Mouse (Mus musculus): ENCODE results near the gene Tbkbp1. TPM values are rescaled to one million over a fixed set of nuclear protein-coding genes. Genes with fewer than 3 reads are reported as not detected.

Tbkbp1 gene
- polyA plus RNA-seq, 2 experiments: 0.90 to 2.4 TPM

GRCm38 (mm10) chr11:97188643-97188955, 37.3 kb upstream of the Tbkbp1 start:
- H3K36me3 ChIP-seq (replicated peaks; ENCODE audit: control insufficient read depth, insufficient read depth, low read depth): peaks cover 28% of the 10 kb centered on the region

GRCm38 (mm10) chr11:97187764-97188642, 36.7 kb upstream of the Tbkbp1 start, which contains the start of gene Kpnb1:
Gene Kpnb1, minus strand, starts transcription at chr11:97187881.
- DNase-seq (ENCODE audit: low read depth in 3 of 3, low spot score in 3 of 3): peak; percentile 98 to 99 (median 99)
- WGBS (ENCODE audit: insufficient replicate concordance): under 1% methylated on average over 98 of the region's 101 CpGs
- peak within 1 kb of the TSS; percentile 92 for H3K27ac ChIP-seq
- H3K27me3 ChIP-seq (ENCODE audit: control insufficient read depth, insufficient read depth, low read length): no peaks in the 10 kb centered on the region
- peak; percentile 49; the same call in 1 of the 2 replicates for TF ChIP-seq EP300 (IDR thresholded peaks at IDR 0.05; ENCODE audit: low read depth)
- no peak for TF ChIP-seq CTCF (IDR thresholded peaks at IDR 0.05; ENCODE audit: low read depth)
- peak within 1 kb of the TSS; percentile 94 to 98 for H3K4me3 ChIP-seq (ENCODE audit: insufficient read depth in 1 of 2, low read depth in 2 of 2, low read length in 2 of 2)
- H3K9ac ChIP-seq (replicated peaks): peak within 1 kb of the TSS; percentile 99
- peak; percentile 90 for ATAC-seq (ENCODE audit: insufficient read depth)
- no peaks in the 10 kb centered on the region for H3K9me3 ChIP-seq (ENCODE audit: control insufficient read depth, low read length)
- peaks cover 22% of the 10 kb centered on the region in 2 experiments for H3K4me1 ChIP-seq (replicated peaks; ENCODE audit: control insufficient read depth in 2 of 2, insufficient read depth in 2 of 2, low read length in 1 of 2)
- peaks cover 34% of the 10 kb centered on the region for H3K36me3 ChIP-seq (replicated peaks; ENCODE audit: control insufficient read depth, insufficient read depth, low read depth)
- peak within 1 kb of the TSS; percentile 98 for H3K4me2 ChIP-seq (ENCODE audit: low read depth)

More at GRCm38 (mm10) chr11:97188643-97188955, 37.3 kb upstream of the Tbkbp1 start:
- WGBS (ENCODE audit: insufficient replicate concordance): 2% methylated on average over 15 of the region's 15 CpGs
- Histone ChIP-seq H3K4me2 (ENCODE audit: low read depth) (peak overlapping the region; percentile 86), H3K4me3 (ENCODE audit: insufficient read depth in 1 of 2, low read depth in 2 of 2, low read length in 2 of 2) (peak overlapping the region; percentile 65 to 71), H3K27ac (peak overlapping the region; percentile 74), H3K27me3 (ENCODE audit: control insufficient read depth, insufficient read depth, low read length) (no peaks in the 10 kb centered on the region), H3K4me1 (replicated peaks; ENCODE audit: control insufficient read depth in 2 of 2, insufficient read depth in 2 of 2, low read length in 1 of 2) (peaks cover 20 to 22% of the 10 kb centered on the region in 2 experiments), H3K9me3 (ENCODE audit: control insufficient read depth, low read length) (no peaks in the 10 kb centered on the region), H3K9ac (replicated peaks) (peak overlapping the region; percentile 62)
- TF ChIP-seq EP300 (IDR thresholded peaks at IDR 0.05; ENCODE audit: low read depth): 0 out of 2 replicates have a peak, but pooled peaks have one; percentile 12
- TF ChIP-seq CTCF (IDR thresholded peaks at IDR 0.05; ENCODE audit: low read depth): no peak
- ATAC-seq (ENCODE audit: insufficient read depth) (no peak), DNase-seq (ENCODE audit: low read depth in 3 of 3, low spot score in 3 of 3) (no peak)

- WGBS (ENCODE audit: insufficient replicate concordance): under 1% methylated on average over 68 of the region's 74 CpGs
- no peaks in the 10 kb centered on the region for H3K27me3 ChIP-seq (ENCODE audit: control insufficient read depth, insufficient read depth, low read length)
- ATAC-seq (ENCODE audit: insufficient read depth) (peak; percentile 60), DNase-seq (ENCODE audit: low read depth in 3 of 3, low spot score in 3 of 3) (peak; percentile 89 to 92 (median 92))
- H3K27ac ChIP-seq: peak overlapping the region; percentile 92
- peak overlapping the region; percentile 98 for H3K4me2 ChIP-seq (ENCODE audit: low read depth)
- H3K4me1 ChIP-seq (replicated peaks; ENCODE audit: control insufficient read depth in 2 of 2, insufficient read depth in 2 of 2, low read length in 1 of 2): peaks cover 22% of the 10 kb centered on the region in 2 experiments
- H3K9ac ChIP-seq (replicated peaks): peak overlapping the region; percentile 99
- H3K9me3 ChIP-seq (ENCODE audit: control insufficient read depth, low read length): no peaks in the 10 kb centered on the region
- H3K4me3 ChIP-seq (ENCODE audit: insufficient read depth in 1 of 2, low read depth in 2 of 2, low read length in 2 of 2): peak overlapping the region; percentile 94 to 98
- TF ChIP-seq EP300 (IDR thresholded peaks at IDR 0.05; ENCODE audit: low read depth) (no peak), CTCF (IDR thresholded peaks at IDR 0.05; ENCODE audit: low read depth) (no peak)
- peaks cover 43% of the 10 kb centered on the region for H3K36me3 ChIP-seq (replicated peaks; ENCODE audit: control insufficient read depth, insufficient read depth, low read depth)
These were observed 35.9 kb upstream of the Tbkbp1 start for GRCm38 (mm10) chr11:97186947-97187763.

GRCm38 (mm10) chr11:97185704-97186614, 34.7 kb upstream of the Tbkbp1 start:
- Histone ChIP-seq H3K4me3 (ENCODE audit: insufficient read depth in 1 of 2, low read depth in 2 of 2, low read length in 2 of 2) (peak overlapping the region; percentile 92 to 98), H3K9me3 (ENCODE audit: control insufficient read depth, low read length) (no peaks in the 10 kb centered on the region), H3K9ac (replicated peaks) (peak overlapping the region; percentile 72), H3K27me3 (ENCODE audit: control insufficient read depth, insufficient read depth, low read length) (no peaks in the 10 kb centered on the region), H3K27ac (no peak overlapping the region), H3K36me3 (replicated peaks; ENCODE audit: control insufficient read depth, insufficient read depth, low read depth) (peaks cover 55% of the 10 kb centered on the region), H3K4me1 (replicated peaks; ENCODE audit: control insufficient read depth in 2 of 2, insufficient read depth in 2 of 2, low read length in 1 of 2) (peaks cover 22% of the 10 kb centered on the region in 2 experiments), H3K4me2 (ENCODE audit: low read depth) (peak overlapping the region; percentile 98)
- no peak for ATAC-seq (ENCODE audit: insufficient read depth)
- TF ChIP-seq CTCF (IDR thresholded peaks at IDR 0.05; ENCODE audit: low read depth): no peak
- TF ChIP-seq EP300 (IDR thresholded peaks at IDR 0.05; ENCODE audit: low read depth): no peak
- 20% methylated on average over 5 of the region's 5 CpGs for WGBS (ENCODE audit: insufficient replicate concordance)
- DNase-seq (ENCODE audit: low read depth in 3 of 3, low spot score in 3 of 3): no peak

Measured in liver, embryonic 14.5 days (tissue).